In the genomic region with DNA sequence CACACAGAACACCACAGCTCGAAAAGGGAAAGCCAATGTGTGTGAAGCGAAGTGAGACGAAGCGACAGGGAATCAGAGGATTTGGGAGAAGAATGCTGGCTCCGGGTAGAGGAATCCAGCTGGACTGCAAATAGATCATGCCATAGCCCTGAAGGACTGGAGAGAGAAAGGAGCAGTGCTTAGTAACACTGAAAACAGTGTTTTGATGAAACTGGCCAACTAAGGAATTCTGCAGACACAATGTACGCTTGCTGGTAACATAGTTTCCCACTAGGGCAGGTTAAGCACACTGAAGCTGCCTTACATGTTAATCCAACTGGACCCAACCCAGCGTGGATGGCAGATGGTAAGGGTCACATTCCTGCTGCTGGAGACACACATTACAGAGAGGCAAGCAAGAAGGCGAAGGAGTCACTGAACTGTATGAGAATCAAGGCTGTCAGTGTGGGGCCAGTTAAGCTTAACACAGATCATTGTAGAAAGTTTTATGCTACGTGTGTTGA, we compare ENCODE assay signal across 15 mouse cellular contexts.
DNase-seq lines count a peak whose midpoint lies in the region; ATAC-seq and TF ChIP-seq lines count a peak whose summit lies in the region.
"Had no signal": no experiment of that assay in that cellular context is flagged by ENCODE, and none has a peak within 500 bp of the region (broad histone marks: within the 10 kb centered on the region; RNA-seq: fewer than 3 reads in every experiment).

No protein-coding gene starts in this region.

- no peaks in the 10 kb centered on the region for H3K27me3 ChIP-seq in lung, postnatal 0 days (replicated peaks; ENCODE audit: insufficient read depth, low read length)
- no peaks in the 10 kb centered on the region for H3K27me3 ChIP-seq in stomach, embryonic 15.5 days (replicated peaks)
- H3K27me3 ChIP-seq: embryonic facial prominence, embryonic 12.5 days; limb, embryonic 15.5 days; neural tube, embryonic 12.5 days had no signal

- H3K4me2 ChIP-seq in lung, postnatal 0 days (replicated peaks; ENCODE audit: low read depth, low read length) = no peak overlapping the region
- H3K4me2 ChIP-seq in stomach, embryonic 15.5 days = no peak overlapping the region
- H3K4me2 ChIP-seq: embryonic facial prominence, embryonic 12.5 days; limb, embryonic 15.5 days; neural tube, embryonic 12.5 days had no signal

- no peak for TF ChIP-seq POLR2A in lung, adult 2 months (IDR thresholded peaks at IDR 0.05; ENCODE audit: borderline replicate concordance, extremely low read depth, low read depth, low read length)

- TF ChIP-seq EP300 in lung, postnatal 0 days (IDR thresholded peaks at IDR 0.05) = no peak

- H3K4me3 ChIP-seq in lung, postnatal 0 days (ENCODE audit: low read depth, low read length) = no peak overlapping the region
- no peak overlapping the region for H3K4me3 ChIP-seq in lung, adult 2 months (replicated peaks; ENCODE audit: extremely low read depth, low read depth, low read length)
- H3K4me3 ChIP-seq in stomach, embryonic 15.5 days (replicated peaks) = no peak overlapping the region
- H3K4me3 ChIP-seq: embryonic facial prominence, embryonic 12.5 days; limb, embryonic 15.5 days; neural tube, embryonic 12.5 days had no signal

- H3K9me3 ChIP-seq in lung, postnatal 0 days (ENCODE audit: low read length) = no peaks in the 10 kb centered on the region
- H3K9me3 ChIP-seq in stomach, embryonic 15.5 days = no peaks in the 10 kb centered on the region
- H3K9me3 ChIP-seq: embryonic facial prominence, embryonic 12.5 days; limb, embryonic 15.5 days; neural tube, embryonic 12.5 days had no signal

- no peak overlapping the region for H3K9ac ChIP-seq in lung, postnatal 0 days (replicated peaks; ENCODE audit: low read depth)
- no peak overlapping the region for H3K9ac ChIP-seq in stomach, embryonic 15.5 days
- H3K9ac ChIP-seq: embryonic facial prominence, embryonic 12.5 days; limb, embryonic 15.5 days; liver, postnatal 0 days; neural tube, embryonic 12.5 days had no signal

- H3K27ac ChIP-seq in lung, postnatal 0 days (ENCODE audit: low read length) = peak overlapping the region; percentile 12; the same call in 1 of the 2 replicates
- peak overlapping the region; percentile 48 for H3K27ac ChIP-seq in stomach, embryonic 15.5 days
- H3K27ac ChIP-seq: embryonic facial prominence, embryonic 12.5 days; limb, embryonic 15.5 days; neural tube, embryonic 12.5 days had no signal

- WGBS in lung, postnatal 0 days = 51% methylated on average over 9 of the region's 9 CpGs
- 61% methylated on average over 9 of the region's 9 CpGs for WGBS in lung, adult 2 months
- 45% methylated on average over 9 of the region's 9 CpGs for WGBS in stomach, embryonic 15.5 days

- ATAC-seq in lung, postnatal 0 days = peak; percentile 51
- no peak for ATAC-seq in stomach, embryonic 15.5 days (ENCODE audit: insufficient read depth, low FRiP score, low read depth)
- ATAC-seq: liver, postnatal 0 days had no signal

- H3K36me3 ChIP-seq in lung, postnatal 0 days (ENCODE audit: insufficient read depth, low read length) = no peaks in the 10 kb centered on the region
- no peaks in the 10 kb centered on the region for H3K36me3 ChIP-seq in stomach, embryonic 15.5 days
- H3K36me3 ChIP-seq: embryonic facial prominence, embryonic 12.5 days; limb, embryonic 15.5 days; neural tube, embryonic 12.5 days had no signal

- TF ChIP-seq CTCF in lung, postnatal 0 days (IDR thresholded peaks at IDR 0.05) = peak; percentile 13; the same call in 1 of the 2 replicates
- TF ChIP-seq CTCF in lung, adult 2 months (IDR thresholded peaks at IDR 0.05; ENCODE audit: insufficient read depth, low read length) = no peak

- peak; percentile 17 for DNase-seq in adrenal gland, postnatal 14 days
- no peak for DNase-seq in adrenal gland, postnatal 36 days
- peak; percentile 17 for DNase-seq in heart, postnatal 4 days
- no peak for DNase-seq in heart, adult 9 months (ENCODE audit: low spot score in 2 of 2)
- peak; percentile 74 for DNase-seq in lung, postnatal 0 days (ENCODE audit: low spot score)
- no peak for DNase-seq in lung, adult 2 months
- DNase-seq in right cerebral cortex, postnatal 25 days = no peak
- DNase-seq: adrenal gland, postnatal 25 days; layer of hippocampus, adult 9-11 months; liver, postnatal 0 days; thymus, postnatal 4 days had no signal

- 0 out of 2 replicates have a peak, but pooled peaks cover 2% of the 10 kb centered on the region for H3K4me1 ChIP-seq in lung, postnatal 0 days (ENCODE audit: insufficient read depth, low read depth, low read length)
- no peaks in the 10 kb centered on the region for H3K4me1 ChIP-seq in lung, adult 2 months (ENCODE audit: control insufficient read depth, insufficient read depth, low read length)
- no peaks in the 10 kb centered on the region for H3K4me1 ChIP-seq in stomach, embryonic 15.5 days
- H3K4me1 ChIP-seq: embryonic facial prominence, embryonic 12.5 days; neural tube, embryonic 12.5 days had no signal

Comparison
In these comparisons a context has a peak if more than half of its experiments do, and no peak if none do; other contexts are left out.
1. DNase-seq: peak in adrenal gland, postnatal 14 days (single experiment), heart, postnatal 4 days (single experiment) and lung, postnatal 0 days (single experiment); none in adrenal gland, postnatal 36 days (0 of 2), heart, adult 9 months (0 of 2), lung, adult 2 months (single experiment) and right cerebral cortex, postnatal 25 days (single experiment).